Mouse (Mus musculus) urinary bladder, postnatal 25 days (tissue): ENCODE measurements around the gene Prmt7.

Source experiments
- DNase-seq: peaks from one replicate; pipeline ENCODE4 v3.0.0; 2022; ENCODE audit warnings: low spot score

Gene Prmt7

DNA sequence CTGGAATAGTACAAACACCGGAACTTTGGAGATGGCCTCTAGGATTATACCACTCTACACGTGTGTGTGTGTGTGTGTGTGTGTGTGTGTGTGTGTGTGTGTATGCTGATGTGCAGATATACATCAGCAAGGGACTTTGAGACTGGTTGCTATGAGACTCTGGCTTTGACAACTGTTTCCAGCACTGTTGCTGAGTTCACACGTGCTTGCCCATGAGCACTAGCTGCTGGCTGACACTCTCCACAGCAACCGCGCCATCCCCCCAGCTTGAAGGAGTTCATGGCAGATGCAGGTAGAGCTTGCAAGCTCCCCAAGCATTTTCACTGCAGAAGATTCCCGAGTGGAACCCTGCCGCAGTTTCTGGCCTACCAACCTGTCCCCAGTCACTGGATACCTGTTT, 78.7 kb downstream of the Prmt7 start:
- no peak for DNase-seq

DNA sequence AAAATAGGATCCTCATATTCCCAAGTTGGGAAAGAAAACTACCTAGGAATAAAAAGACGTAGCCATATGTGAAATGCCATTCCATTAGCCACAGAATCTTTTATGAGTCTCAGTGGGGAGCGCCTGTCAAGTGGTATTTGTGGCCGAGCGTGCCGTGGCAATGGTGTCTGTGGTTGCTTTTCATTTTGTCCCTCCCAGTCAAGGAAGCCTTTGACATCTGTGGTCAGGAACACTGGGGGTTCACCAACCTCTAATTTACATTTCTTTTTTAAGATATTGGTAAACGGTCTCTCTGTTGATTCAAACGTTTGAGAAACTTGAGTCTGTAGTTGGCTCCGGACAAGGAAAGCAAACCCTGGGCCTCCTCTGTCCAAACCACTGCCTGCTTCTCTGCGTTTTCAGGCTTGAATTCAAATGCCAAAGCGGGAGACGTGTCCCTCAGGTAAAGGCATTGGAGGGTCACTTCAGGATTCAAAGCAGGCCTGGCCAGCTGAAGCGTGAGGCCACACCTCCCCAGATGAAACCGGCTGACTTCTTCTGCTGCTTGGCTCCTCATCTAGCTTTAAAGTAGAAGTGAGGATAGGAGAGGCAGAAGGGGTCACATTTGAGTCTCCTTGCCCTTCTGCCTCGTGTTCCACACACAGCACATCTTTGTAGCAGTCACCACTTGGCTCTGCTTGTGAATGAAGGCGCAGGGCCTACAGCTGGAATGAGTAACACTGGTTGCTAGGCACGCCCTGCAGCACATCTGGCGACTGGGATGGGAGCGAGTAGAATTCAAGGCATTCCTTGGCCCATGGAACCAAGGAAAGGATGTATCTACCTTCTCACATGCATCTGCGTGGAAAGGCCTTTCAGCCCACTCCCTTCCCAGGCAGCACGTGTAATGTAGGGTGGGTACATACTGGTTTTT, 82.0 kb downstream of the Prmt7 start:
- no peak for DNase-seq

DNA sequence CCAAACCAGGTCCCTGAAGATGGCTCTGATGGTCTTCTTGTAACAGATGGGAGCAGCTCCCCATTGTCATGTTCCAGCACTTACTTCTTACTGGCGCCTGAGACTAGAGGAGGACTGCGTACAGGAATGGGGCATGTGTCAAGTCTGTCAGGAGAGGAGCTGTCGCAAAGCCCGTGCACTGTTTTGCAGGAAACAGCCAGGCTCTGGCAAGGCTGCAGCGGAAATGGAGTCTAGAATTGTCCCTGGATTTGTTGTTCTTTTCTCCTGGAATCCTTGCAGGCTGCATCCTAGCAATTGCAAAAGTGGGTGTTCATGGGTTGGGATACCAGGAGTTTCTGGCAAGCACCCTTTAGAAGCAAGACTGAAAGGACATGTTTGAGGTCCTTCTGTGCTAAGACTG, 87.5 kb downstream of the Prmt7 start:
- DNase-seq: no peak

DNA sequence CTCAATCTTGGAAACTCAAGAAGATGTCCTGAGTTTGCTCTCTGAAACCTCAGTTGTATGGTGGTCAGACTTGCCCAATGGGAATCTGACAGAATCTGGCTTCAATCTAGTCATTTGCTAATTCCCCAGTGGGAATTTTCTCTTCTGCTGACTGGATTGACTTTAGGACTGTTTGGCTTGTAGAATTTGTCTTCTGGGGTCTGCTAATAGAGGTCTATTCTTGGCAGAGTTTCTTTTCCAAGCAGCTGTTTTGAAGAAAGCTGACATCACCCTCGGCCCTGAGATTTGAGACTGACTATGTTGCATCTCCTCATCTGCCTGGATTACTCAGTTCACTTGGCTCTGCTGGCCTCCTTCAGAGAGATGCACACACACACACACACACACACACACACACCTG, 88.1 kb downstream of the Prmt7 start:
- DNase-seq: no peak

DNA sequence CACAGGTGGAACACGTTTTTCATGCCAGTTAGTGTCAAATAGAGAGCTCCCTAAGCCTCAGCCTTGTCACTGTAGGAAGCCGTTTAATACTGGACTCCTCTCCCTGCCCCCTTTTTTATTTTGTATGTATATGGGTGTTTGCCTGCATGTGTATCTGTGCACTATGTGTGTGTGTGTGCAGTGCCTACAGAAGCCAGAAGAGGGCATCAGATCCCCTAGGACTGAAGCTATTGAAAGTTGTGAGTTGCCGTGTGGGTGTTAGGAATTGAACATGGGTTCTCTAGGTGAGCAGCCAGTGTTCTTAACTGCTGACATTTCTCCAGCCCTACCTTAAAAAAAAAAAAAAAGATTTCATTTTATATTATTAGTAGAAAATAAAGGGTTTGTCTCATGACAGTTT, 89.0 kb downstream of the Prmt7 start:
- DNase-seq: no peak

DNA sequence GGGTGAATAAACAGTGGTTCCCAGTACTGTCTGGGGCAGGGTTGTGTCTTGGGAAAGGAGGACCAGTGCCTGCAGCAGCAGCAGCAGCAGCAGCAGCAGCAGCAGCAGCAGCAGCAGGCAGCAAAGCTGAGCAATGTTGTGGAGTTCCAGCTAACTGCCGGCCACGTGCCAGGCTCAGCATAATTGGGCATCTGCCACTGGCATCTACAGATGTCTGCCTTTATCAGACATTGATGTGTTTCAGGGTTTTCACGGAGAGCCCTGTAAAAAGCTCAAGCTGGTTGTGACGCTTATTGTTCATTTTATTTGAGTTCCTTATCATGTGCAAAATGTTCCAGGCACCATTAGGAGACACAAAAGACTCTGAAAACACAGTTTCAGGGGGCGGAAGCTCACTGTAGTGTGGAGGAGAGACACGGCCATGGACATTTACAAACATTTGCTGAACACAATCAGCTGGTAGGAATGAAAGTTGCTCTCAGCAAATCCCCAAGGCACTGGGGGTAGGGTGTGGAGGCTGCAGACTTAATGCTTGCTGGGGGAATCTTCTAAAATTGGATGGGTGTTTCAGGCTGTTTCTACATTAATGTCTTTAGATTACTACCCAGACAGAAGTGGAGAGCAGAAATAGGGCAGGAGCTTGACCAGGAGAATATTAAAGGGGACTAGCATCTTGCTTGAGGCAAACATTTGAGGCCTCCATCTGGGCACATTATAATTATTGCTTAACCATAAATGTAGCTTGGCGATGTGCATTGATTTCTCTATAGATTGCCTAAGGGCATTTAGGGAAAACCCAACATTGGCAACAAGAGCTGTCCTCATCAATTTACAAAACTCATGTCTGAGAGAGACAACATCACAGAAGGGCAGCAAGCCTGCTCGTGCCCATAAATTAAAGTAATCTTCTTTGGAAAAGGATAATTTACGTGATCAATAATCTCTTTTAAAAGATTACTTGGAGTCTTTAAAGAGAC, 90.3 kb downstream of the Prmt7 start:
- DNase-seq: no peak
